Mouse (Mus musculus): Measurements from ENCODE around the gene Ubr2.

DNA sequence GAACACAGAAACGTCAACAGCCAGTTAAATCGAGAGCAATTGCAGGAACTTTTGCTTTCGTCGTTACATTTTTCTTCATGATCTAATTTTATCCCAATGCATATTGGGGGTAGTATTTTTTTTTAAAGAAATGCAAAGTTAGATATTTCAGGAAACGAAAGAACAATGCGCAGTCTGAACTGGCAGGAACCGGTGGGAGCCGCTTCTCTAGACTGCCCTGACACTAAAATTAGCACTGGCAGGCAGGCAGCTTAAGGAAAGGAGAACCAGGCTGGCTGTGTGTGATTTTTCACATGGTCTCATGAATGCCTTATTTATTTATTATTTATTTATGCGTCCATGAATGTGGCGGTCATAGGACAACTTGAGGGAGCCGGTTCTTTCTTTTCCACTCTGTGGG, 44.3 kb upstream of the Ubr2 start:
- TF ChIP-seq CTCF (IDR thresholded peaks at IDR 0.05; ENCODE audit: borderline replicate concordance, insufficient read depth, low read length): no peak
- TF ChIP-seq POLR2A (IDR thresholded peaks at IDR 0.05; ENCODE audit: low read depth, low read length): no peak

All from embryonic fibroblast, embryonic 13.5 days (primary cell).